Mouse (Mus musculus) olfactory bulb, adult 2 months (tissue): Measurements from ENCODE around the gene Lipc. TPM values are rescaled to one million over a fixed set of nuclear protein-coding genes. Genes with fewer than 3 reads are reported as not detected.

Source experiments
- H3K27ac ChIP-seq: fragments of 200-500 bp; 2 replicates; pipeline ENCODE4 v1.5.1; 2012; ENCODE audit warnings: low read depth, low read length; ENCODE audit not compliant: insufficient read depth
- H3K4me1 ChIP-seq: fragments of 200-500 bp; 2 replicates; pipeline ENCODE4 v1.6.1; 2012; ENCODE audit warnings: low read length; ENCODE audit not compliant: control insufficient read depth, insufficient read depth
- H3K4me3 ChIP-seq: fragments of 200-500 bp; 2 replicates; pipeline ENCODE4 v1.5.1; 2012; ENCODE audit warnings: mild to moderate bottlenecking, low read depth, low read length, moderate library complexity; ENCODE audit not compliant: insufficient read depth
- CTCF ChIP-seq: fragments of 200-500 bp; IDR thresholded peaks from 2 replicates; pipeline ENCODE4 v1.5.1; 2012; ENCODE audit warnings: low read depth, mild to moderate bottlenecking, low read length, moderate library complexity; ENCODE audit not compliant: insufficient read depth
- POLR2A ChIP-seq: fragments of 200-500 bp; IDR thresholded peaks from 2 replicates; pipeline ENCODE4 v1.6.1; 2012; ENCODE audit warnings: mild to moderate bottlenecking, low read depth, low read length, moderate library complexity; ENCODE audit not compliant: insufficient read depth
- WGBS: fragments of 180-500 bp; shearing (Covaris S2); methylation state at CpG from one replicate; pipeline ENCODE4 v1.1.7; 2018; 5-methylcytosine and 5-hydroxymethylcytosine counted together
- polyA plus RNA-seq: library from polyadenylated mRNA; stranded (reverse); fragments of >200 nt; gene quantifications from 2 replicates; pipeline ENCODE4 v1.2.4, GENCODE M21; 2012; ENCODE audit warnings: low replicate concordance; ENCODE audit not compliant: missing spikeins, insufficient read depth, insufficient read length

The Lipc gene
- polyA plus RNA-seq, 1 experiment: not detected

DNA sequence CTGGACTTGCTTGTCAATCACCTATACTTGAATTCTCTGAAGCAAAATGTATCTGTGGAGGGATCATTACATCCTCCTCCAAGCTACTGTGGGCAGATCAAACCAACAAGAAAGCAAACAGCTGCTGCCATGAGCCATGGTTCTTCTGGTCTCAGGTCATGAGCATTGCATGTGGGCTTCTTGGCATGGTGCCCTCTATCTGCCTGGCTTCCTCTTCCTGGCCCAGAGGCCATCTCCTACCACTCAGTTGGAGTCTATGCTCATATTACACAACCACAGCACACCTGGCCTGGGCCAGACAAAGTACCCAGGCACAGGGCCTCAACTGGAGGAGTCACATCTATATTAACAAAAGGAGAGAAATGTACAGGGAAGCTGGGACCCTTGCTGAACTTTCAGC is 73.2 kb downstream of the Lipc start:
- H3K4me3 ChIP-seq: no peak overlapping the region
- no peak overlapping the region for H3K27ac ChIP-seq
- H3K4me1 ChIP-seq: peaks cover 16% of the 10 kb centered on the region
- TF ChIP-seq CTCF (no peak), POLR2A (no peak)

- 45% methylated on average over 5 of the region's 5 CpGs for WGBS
- TF ChIP-seq CTCF (no peak), POLR2A (no peak)
- Histone ChIP-seq H3K27ac (no peak overlapping the region), H3K4me1 (peaks cover 16% of the 10 kb centered on the region), H3K4me3 (no peak overlapping the region)
Measured at GRCm38 (mm10) chr9:70878157-70878556, 73.9 kb downstream of the Lipc start.

- TF ChIP-seq POLR2A: no peak
- no peak for TF ChIP-seq CTCF
- Histone ChIP-seq H3K4me1 (peaks cover 12% of the 10 kb centered on the region), H3K27ac (0 out of 2 replicates have a peak overlapping the region, but pooled peaks have one; percentile 28), H3K4me3 (no peak overlapping the region)
- WGBS: 39% methylated on average over 4 of the region's 4 CpGs
Measured at GRCm38 (mm10) chr9:70875490-70875889, 76.5 kb downstream of the Lipc start.

DNA sequence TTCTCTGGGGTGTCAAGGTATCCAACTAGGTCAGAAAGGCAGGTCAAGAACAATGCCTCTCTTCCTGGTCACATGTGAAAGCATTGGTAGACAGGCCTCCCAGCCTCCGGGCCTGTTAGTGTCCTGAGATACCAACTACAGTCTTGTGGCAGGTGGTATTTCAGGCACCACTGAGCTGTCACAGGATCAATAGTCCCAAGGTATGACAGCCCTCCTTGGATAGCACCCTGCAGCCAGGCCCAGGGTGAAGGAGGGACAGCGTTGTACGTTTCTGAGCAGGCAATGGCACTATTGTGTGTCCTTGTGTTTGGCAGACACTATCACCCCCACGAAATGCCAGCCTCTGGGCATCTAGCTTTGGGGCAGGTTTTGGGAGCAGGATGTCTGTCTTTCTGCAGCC is 77.0 kb downstream of the Lipc start:
- H3K4me1 ChIP-seq: peaks cover 12% of the 10 kb centered on the region
- peak overlapping the region; percentile 6; the same call in 1 of the 2 replicates for H3K27ac ChIP-seq
- no peak for TF ChIP-seq CTCF
- no peak for TF ChIP-seq POLR2A
- no peak overlapping the region for H3K4me3 ChIP-seq
- WGBS: 76% methylated on average over 4 of the region's 4 CpGs

DNA sequence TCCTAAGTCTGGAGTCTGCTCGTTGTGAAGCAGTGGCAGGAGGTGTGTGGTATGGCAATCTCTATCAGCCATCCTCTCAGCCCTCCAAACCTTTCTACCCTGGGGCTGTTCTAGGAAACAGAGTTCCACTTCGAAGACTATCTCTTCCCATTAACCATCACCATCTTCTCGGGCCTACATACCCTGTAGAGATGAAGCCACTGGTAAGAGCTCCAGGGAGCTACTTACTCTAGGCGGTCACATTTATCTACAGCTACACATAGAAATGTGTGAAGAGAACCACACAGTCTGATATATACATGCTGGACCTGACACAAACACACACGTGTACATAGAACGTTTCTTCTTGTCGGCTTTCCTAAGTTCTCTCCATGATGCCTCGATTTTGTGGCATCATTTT is 79.4 kb downstream of the Lipc start:
- H3K4me1 ChIP-seq: peaks cover 15% of the 10 kb centered on the region
- no peak overlapping the region for H3K27ac ChIP-seq
- H3K4me3 ChIP-seq: no peak overlapping the region
- WGBS: 89% methylated on average over 8 of the region's 8 CpGs
- TF ChIP-seq CTCF: no peak
- TF ChIP-seq POLR2A: no peak

GRCm38 (mm10) chr9:70870326-70870725 is 81.7 kb downstream of the Lipc start:
- peaks cover 9% of the 10 kb centered on the region for H3K4me1 ChIP-seq
- H3K4me3 ChIP-seq: no peak overlapping the region
- TF ChIP-seq CTCF: no peak
- TF ChIP-seq POLR2A: no peak
- H3K27ac ChIP-seq: no peak overlapping the region
- WGBS: 95% methylated on average over 4 of the region's 4 CpGs

GRCm38 (mm10) chr9:70869169-70869873 is 82.7 kb downstream of the Lipc start:
- TF ChIP-seq CTCF: no peak
- TF ChIP-seq POLR2A: no peak
- no peak overlapping the region for H3K27ac ChIP-seq
- H3K4me1 ChIP-seq: peaks cover 3% of the 10 kb centered on the region
- H3K4me3 ChIP-seq: no peak overlapping the region
- 58% methylated on average over 5 of the region's 5 CpGs for WGBS

- Histone ChIP-seq H3K4me3 (no peak overlapping the region), H3K4me1 (peaks cover 11% of the 10 kb centered on the region), H3K27ac (no peak overlapping the region)
- whole genome bisulfite sequencing: 92% methylated on average over 4 of the region's 4 CpGs
- TF ChIP-seq CTCF (no peak), POLR2A (no peak)
Measured at GRCm38 (mm10) chr9:70867381-70867780, 84.6 kb downstream of the Lipc start.

- Histone ChIP-seq H3K4me1 (peaks cover 9% of the 10 kb centered on the region), H3K4me3 (no peak overlapping the region), H3K27ac (no peak overlapping the region)
- no peak for TF ChIP-seq CTCF
- no peak for TF ChIP-seq POLR2A
- WGBS: 61% methylated on average over 8 of the region's 8 CpGs
Measured at GRCm38 (mm10) chr9:70864039-70864438, 88.0 kb downstream of the Lipc start.

DNA sequence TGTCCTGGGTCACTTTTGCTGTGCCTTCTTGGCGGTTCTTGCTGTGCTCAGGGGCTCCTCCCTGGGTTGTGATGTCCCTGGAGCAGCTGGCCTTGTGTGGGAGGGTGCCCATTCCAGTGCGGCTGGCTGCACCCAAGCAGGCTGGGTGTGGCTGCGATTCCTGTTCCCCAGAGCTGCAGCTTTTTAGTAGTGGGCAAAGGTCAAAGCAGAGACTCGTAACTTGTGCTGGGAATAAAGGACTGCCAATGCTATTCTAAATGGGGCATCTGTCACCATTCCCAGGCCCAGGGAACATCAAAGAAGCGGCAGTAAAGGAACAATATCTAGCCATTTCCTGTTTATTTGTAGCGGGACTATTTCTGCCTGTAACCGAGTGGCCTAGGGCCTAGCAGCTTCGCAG is 88.7 kb downstream of the Lipc start:
- no peak overlapping the region for H3K4me3 ChIP-seq
- H3K4me1 ChIP-seq: peaks cover 8% of the 10 kb centered on the region
- H3K27ac ChIP-seq: peak overlapping the region; percentile 2; the same call in 1 of the 2 replicates
- WGBS: 62% methylated on average over 8 of the region's 8 CpGs
- TF ChIP-seq POLR2A: no peak
- no peak for TF ChIP-seq CTCF
